Mouse (Mus musculus) kidney, adult 2 months (tissue): Measurements from ENCODE around the gene Zcchc10.

Source experiments
- CTCF ChIP-seq: fragments of 200-500 bp; conservative IDR thresholded peaks from 2 replicates; pipeline ENCODE4 v1.5.1; 2011; ENCODE audit warnings: low read depth, mild to moderate bottlenecking, control low read depth, low read length, moderate library complexity, mixed read lengths; ENCODE audit not compliant: insufficient read depth, insufficient read length
- POLR2A ChIP-seq: fragments of 200-500 bp; IDR thresholded peaks from one replicate; pipeline ENCODE4 v1.6.1; 2011; ENCODE audit warnings: low read depth, low read length, control low read depth

- no peak for TF ChIP-seq CTCF
- TF ChIP-seq POLR2A = no peak
Observed at GRCm38 (mm10) chr11:53342711-53343110, 18.2 kb downstream of the Zcchc10 start.
